Mouse (Mus musculus): ENCODE data around the gene Nfkbil1.

GRCm38 (mm10) chr17:35239700-35240099 is 4.1 kb upstream of the Nfkbil1 start:
- TF ChIP-seq CTCF (IDR thresholded peaks at IDR 0.05) (no peak), EP300 (IDR thresholded peaks at IDR 0.05) (no peak)
